Mouse (Mus musculus) adrenal gland, adult 8-10 months (tissue): Measurements from ENCODE around the gene Dnajc12. TPM values are rescaled to one million over a fixed set of nuclear protein-coding genes. Genes with fewer than 3 reads are reported as not detected.
"Not testable (repeated sequence)": the region's sequence is repeated elsewhere in the genome, so short reads cannot be mapped to it uniquely, and the experiment has no call there.

Experiments
- DNase-seq: peaks from one replicate; pipeline ENCODE4 v3.0.0; 2022
- total RNA-seq, 4 experiments: library from RNA; stranded (reverse); gene quantifications; 2 replicates each; pipeline ENCODE4 v1.2.4; 2022

The Dnajc12 gene
- total RNA-seq = 10 to 100 TPM; 18.1 to 40.9 (median 28.0) TPM

GRCm38 (mm10) chr10:63382372-63383279 lies at the start of gene Dnajc12:
Dnajc12 (plus strand) TSS chr10:63382443.
- DNase-seq = peak; percentile 75

GRCm38 (mm10) chr10:63336901-63337300 lies 45.3 kb upstream of the Dnajc12 start:
- DNase-seq = no peak

DNA sequence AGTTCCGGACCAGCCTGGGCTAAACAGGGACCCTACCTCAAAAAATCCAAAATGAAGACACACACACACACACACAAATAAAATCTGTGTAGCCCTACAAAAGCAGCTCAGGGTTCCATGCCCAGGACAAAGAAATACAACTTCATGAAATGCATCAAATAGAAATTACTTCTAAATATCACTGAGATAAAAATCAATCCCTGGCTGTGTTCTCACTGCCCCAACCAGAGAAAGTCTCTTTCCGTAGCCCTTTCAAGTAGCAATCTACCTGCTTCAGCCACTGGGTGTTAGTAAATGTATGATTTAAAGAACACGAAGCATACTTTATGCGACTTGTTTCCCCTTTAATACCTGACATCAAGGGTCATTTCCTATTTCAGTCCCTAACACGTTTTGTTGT lies 44.9 kb upstream of the Dnajc12 start:
- no peak for DNase-seq

GRCm38 (mm10) chr10:63337951-63338836 lies 44.0 kb upstream of the Dnajc12 start:
- DNase-seq = peak; percentile 31

DNA sequence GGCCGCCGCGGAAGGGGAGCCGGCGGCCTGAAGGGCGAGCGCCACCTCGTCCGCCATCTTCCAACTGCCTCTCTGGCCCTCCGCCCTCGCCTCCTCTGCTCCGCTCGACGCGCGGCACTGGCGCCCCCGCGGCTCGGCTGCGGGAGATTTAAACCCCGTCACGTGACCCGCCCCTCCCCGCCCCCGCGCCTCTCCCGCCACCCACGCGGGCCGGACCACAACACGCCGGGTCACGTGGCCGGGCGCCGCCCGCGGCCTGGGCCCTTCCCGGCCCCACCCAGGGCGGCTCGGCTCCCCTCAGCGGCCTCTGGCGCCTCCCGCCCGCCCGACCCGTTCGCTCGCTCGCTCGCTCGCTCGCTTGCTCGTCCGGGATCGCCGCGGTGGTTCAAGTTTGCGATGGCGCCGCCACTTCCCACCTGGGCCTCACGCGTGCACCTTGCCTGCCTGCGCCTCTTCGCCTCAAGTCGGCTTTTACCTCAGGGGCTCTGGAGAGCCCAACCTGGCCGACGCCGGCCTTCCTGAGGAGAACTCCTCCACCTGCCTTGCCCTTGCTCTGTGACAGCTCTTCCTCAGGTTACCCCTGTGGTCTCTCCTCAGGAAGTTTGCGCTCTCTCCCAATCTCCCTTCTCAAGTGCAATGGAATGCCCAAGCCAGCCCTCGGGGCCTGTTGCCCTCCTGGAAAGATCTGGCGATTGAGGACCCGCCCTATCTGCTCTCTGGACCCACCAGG lies 43.2 kb upstream of the Dnajc12 start:
- DNase-seq = peak; percentile 83

DNA sequence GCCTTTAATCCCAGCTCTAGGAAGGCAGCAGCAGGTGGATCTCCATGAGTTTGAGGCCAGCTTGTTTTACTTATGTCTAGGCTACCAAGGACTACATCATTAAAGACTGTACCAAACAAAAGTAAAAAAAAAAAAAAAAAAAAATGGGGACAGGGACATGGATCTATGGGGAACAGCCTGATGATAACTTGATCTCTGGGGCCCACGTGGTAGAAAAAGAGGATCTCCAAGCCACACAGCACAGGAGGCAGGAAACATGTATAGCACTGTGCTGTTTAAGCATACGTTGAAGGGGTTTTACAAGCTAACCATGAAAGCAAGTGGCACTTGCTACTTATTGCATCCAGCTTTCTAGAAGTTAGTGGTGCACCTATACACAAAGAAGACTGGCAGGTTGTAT lies 40.9 kb upstream of the Dnajc12 start:
- DNase-seq = no peak

- no peak for DNase-seq
Observed at GRCm38 (mm10) chr10:63344751-63345150, 37.5 kb upstream of the Dnajc12 start.

- DNase-seq = no peak
Observed at GRCm38 (mm10) chr10:63348291-63348690, 34.0 kb upstream of the Dnajc12 start.

DNA sequence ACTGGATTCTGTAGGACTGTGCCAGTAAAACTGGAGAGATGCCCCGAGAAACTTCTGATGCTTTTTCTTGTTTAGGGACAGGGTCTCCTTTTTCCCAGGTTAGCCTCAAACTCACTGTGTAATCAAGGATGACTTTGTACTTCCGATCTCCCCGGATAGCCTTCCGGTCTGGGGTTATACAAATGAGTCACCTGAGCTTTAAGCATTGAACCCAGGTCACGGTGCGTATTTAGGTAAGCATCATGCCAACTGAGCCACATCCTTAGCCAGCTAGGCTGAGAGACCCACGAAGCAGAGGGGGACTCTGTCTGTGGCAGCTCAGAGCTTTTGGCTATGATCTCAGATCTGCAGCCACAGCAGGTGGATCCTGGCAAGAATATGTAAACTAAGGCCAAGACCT lies 31.6 kb upstream of the Dnajc12 start:
- DNase-seq = no peak

- not testable (repeated sequence) for DNase-seq
Observed at GRCm38 (mm10) chr10:63351099-63351498, 31.1 kb upstream of the Dnajc12 start.

DNA sequence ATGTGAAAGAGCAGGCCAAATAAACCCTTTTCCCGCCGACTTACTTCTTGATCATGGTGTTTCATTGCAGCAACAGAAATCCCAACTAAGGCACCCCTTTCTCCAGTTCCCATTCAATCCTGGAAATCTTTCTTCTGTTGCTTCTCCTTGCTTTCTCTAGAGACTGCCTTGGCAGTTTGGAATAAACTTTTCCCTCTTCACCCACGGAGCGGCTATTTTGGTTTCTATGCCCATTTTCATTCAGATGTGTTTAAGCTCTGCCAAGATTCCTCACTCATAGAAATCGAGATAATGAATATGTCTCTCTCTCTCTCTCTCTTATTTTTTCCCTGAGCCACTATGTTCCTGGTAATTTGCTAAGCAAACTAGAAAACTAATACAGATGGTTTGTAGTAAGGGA lies 30.1 kb upstream of the Dnajc12 start:
- no peak for DNase-seq

GRCm38 (mm10) chr10:63360502-63360901 lies 21.7 kb upstream of the Dnajc12 start:
- DNase-seq = no peak

- DNase-seq = no peak
Observed at GRCm38 (mm10) chr10:63365918-63366455, 16.3 kb upstream of the Dnajc12 start.

- DNase-seq = no peak
Observed at GRCm38 (mm10) chr10:63367386-63367785, 14.9 kb upstream of the Dnajc12 start.

DNA sequence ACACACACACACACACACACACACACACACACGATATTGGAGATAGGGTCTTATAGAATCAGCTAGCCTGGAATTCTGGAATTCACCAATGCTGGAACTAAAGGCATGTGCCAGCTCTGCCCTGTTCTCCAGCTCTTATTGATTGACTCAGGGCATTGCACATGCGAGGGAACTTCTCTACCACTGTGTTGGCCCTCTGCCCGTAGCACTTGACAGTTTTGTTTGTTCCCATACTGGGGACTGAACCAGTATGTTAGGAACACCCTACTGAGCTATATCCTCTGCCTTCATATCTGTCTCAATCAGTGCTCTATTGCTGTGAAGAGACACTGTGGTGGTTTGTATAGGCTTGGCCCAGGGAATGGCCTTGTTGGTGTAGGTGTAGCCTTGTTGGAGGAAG lies 14.2 kb upstream of the Dnajc12 start:
- no peak for DNase-seq

GRCm38 (mm10) chr10:63376303-63376702 lies 5.9 kb upstream of the Dnajc12 start:
- DNase-seq = no peak

GRCm38 (mm10) chr10:63377468-63377867 lies 4.8 kb upstream of the Dnajc12 start:
- peak; percentile 34 for DNase-seq

GRCm38 (mm10) chr10:63378948-63379680 lies 3.1 kb upstream of the Dnajc12 start:
- DNase-seq = no peak

DNA sequence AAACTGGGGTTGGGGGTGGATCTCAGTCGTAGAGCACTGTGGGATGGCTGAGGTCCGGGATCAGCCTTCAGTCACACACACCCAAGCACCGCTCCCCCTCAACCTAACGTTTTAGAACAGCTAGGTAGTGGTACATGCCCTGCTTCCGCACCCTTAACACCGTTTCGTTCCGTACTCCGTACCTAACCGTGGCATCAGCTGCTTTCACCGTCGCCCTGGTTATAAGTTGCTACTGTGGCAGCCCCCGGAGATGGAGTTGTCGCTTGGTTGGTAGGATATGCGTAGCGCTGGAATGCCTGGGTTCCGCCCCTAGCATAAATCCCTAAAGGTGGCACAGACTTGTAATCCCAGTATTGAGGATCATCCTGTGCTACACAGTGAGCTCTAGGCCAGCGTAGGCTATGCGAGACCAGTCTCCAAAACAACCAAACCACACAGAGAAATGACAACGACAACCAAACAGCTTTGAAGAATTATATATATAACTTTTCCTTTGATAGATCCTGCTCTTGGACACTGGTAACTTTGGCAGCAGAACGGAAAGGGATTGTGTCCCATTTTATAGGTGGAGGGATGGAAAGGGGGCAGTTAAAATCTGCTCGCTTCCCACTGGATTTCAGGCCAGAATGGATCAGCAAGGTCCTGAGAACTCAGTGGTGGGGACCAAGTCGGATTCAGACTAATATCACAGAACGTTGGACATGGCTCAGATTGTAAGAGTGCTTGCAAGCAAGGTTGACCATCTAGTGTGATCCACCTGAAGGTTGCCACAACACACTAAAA lies 554 bp upstream of the Dnajc12 start, which contains the start of gene Sirt1:
TSS of gene Sirt1 (minus strand) at position 207 of the 783 bp plus-strand sequence.
- no peak for DNase-seq

DNA sequence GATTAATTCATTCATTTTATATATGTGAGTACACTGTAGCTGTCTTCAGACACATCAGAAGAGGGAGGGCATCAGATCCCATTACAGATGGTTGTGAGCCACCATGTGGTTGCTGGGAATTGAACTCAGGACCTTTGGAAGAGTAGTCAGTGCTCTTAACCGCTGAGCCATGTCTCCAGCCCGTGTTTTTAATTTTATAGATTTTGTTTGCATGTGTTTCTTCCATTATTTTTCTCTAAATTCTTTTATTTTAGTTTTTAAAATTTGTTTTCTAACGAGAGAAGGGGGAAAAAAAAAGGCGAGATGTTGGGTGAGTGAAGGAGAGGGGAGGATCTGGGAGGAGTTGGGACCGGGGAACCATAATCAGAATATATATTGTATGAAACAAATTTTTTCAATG lies 3.7 kb downstream of the Dnajc12 start:
- not testable (repeated sequence) for DNase-seq

DNA sequence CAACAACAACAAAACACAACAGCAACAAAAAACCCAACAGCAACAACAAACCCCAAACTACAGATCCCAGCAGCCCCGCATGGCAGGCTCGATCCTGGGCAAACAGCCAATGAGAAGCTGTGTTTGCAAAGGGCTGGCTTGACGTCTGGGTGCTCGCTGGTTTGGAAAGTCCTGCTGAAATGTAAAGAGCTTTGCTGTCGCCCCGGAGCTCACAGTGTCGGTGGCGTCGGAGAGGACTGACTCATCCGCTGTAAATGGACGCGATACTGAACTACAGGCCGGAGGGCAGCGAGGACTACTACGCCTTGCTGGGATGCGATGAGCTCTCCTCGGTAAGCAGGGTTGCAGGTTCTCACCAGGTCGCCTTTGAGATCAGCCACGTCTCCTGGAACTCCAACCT lies 4.2 kb downstream of the Dnajc12 start:
- DNase-seq = peak; percentile 80
